Mouse (Mus musculus) CH12.LX (cell line): Measurements from ENCODE around the gene Guk1. TPM values are rescaled to one million over a fixed set of nuclear protein-coding genes. Genes with fewer than 3 reads are reported as not detected.

Experiments
- DNase-seq: peaks from one replicate; pipeline ENCODE4 v3.0.0-alpha.2; 2013; ENCODE audit errors: extremely low read depth
- H3K27ac ChIP-seq: 2 replicates; pipeline ENCODE4 v1.5.1; 2012; ENCODE audit warnings: low read depth, mild to moderate bottlenecking, control low read depth, moderate library complexity; ENCODE audit not compliant: insufficient read depth
- H3K27me3 ChIP-seq: replicated peaks from 2 replicates; pipeline ENCODE3; 2012; ENCODE audit warnings: inconsistent platforms
- H3K36me3 ChIP-seq, 2 experiments: replicated peaks in 1 of 2; 2 replicates each; pipeline versions ENCODE3 to v1.6.1; 2012; ENCODE audit warnings: inconsistent platforms in 1 of 2, low read length in 1 of 2, mild to moderate bottlenecking in 1 of 2, mixed read lengths in 1 of 2, moderate library complexity in 1 of 2; ENCODE audit not compliant: control insufficient read depth in 1 of 2, insufficient read depth in 1 of 2
- H3K4me1 ChIP-seq, 2 experiments: 2 replicates each; pipeline ENCODE4 v1.6.1; 2012; ENCODE audit warnings: inconsistent platforms in 1 of 2, moderate library complexity in 1 of 2; ENCODE audit not compliant: insufficient read depth in 2 of 2, control insufficient read depth in 1 of 2
- H3K4me2 ChIP-seq: 2 replicates; pipeline ENCODE4 v1.6.1; 2012; ENCODE audit warnings: low read depth, mild to moderate bottlenecking, control low read depth; ENCODE audit not compliant: poor library complexity, insufficient read depth, severe bottlenecking
- H3K4me3 ChIP-seq, 3 experiments: fragments of 150-350 bp in 1 of 3; sonication (generic) in 1 of 3; replicated peaks in 1 of 3; 2 replicates each; pipeline versions ENCODE3 to v1.5.1; 2011 to 2012; ENCODE audit warnings: low read depth in 2 of 3, low read length in 2 of 3, mild to moderate bottlenecking in 2 of 3, moderate library complexity in 2 of 3, control low read depth in 1 of 3, improper control_type of control experiment in 1 of 3, inconsistent platforms in 1 of 3, mixed read lengths in 1 of 3; ENCODE audit not compliant: poor library complexity in 1 of 3
- H3K79me2 ChIP-seq: replicated peaks from 2 replicates; pipeline ENCODE4 v1.6.1; 2012; ENCODE audit warnings: mild to moderate bottlenecking, moderate library complexity; ENCODE audit not compliant: control insufficient read depth, poor library complexity, insufficient read depth, severe bottlenecking; ENCODE audit errors: extremely low read depth
- H3K9ac ChIP-seq: 2 replicates; pipeline ENCODE4 v1.6.1; 2012; ENCODE audit warnings: low read depth, mild to moderate bottlenecking, control low read depth, moderate library complexity; ENCODE audit not compliant: insufficient read depth
- H3K9me3 ChIP-seq: replicated peaks from 2 replicates; pipeline ENCODE3; 2012; ENCODE audit warnings: low read length, inconsistent platforms, mixed read lengths
- BHLHE40 ChIP-seq: IDR thresholded peaks from 2 replicates; pipeline ENCODE4 v1.6.1; 2011; ENCODE audit warnings: mild to moderate bottlenecking, low read depth, low read length, improper control_type of control experiment
- CHD1 ChIP-seq: IDR thresholded peaks from 2 replicates; pipeline ENCODE4 v1.6.1; 2012; ENCODE audit warnings: low read depth, low read length, improper control_type of control experiment, inconsistent platforms
- CHD2 ChIP-seq: IDR thresholded peaks from 2 replicates; pipeline ENCODE4 v1.6.1; 2011; ENCODE audit warnings: low read length, improper control_type of control experiment
- CTCF ChIP-seq, 2 experiments: IDR thresholded peaks in 1 of 2; conservative IDR thresholded peaks in 1 of 2; 2 replicates each; pipeline ENCODE4 v1.5.1; 2011 to 2012; ENCODE audit warnings: low read depth in 2 of 2, low read length in 2 of 2, improper control_type of control experiment in 1 of 2, inconsistent platforms in 1 of 2, mild to moderate bottlenecking in 1 of 2, moderate library complexity in 1 of 2
- ELF1 ChIP-seq: IDR thresholded peaks from 2 replicates; pipeline ENCODE4 v1.6.1; 2014; ENCODE audit warnings: low read depth, mild to moderate bottlenecking, inconsistent platforms, low read length, improper control_type of control experiment
- EP300 ChIP-seq: IDR thresholded peaks from 2 replicates; pipeline ENCODE4 v1.6.1; 2011; ENCODE audit warnings: low read length, improper control_type of control experiment
- JUN ChIP-seq: IDR thresholded peaks from 2 replicates; pipeline ENCODE4 v1.6.1; 2011; ENCODE audit warnings: low read depth, mild to moderate bottlenecking, low read length, improper control_type of control experiment, moderate library complexity; ENCODE audit not compliant: insufficient read depth
- JUND ChIP-seq: conservative IDR thresholded peaks from 2 replicates; pipeline ENCODE4 v1.6.1; 2011; ENCODE audit warnings: low read depth, low read length, improper control_type of control experiment
- MAX ChIP-seq: IDR thresholded peaks from 2 replicates; pipeline ENCODE4 v1.6.1; 2011; ENCODE audit warnings: low read length, improper control_type of control experiment
- MAZ ChIP-seq: IDR thresholded peaks from 2 replicates; pipeline ENCODE4 v1.6.1; 2012; ENCODE audit warnings: low read depth, mild to moderate bottlenecking, inconsistent platforms, low read length, improper control_type of control experiment, moderate library complexity
- NELFE ChIP-seq: IDR thresholded peaks from 2 replicates; pipeline ENCODE4 v1.6.1; 2011; ENCODE audit warnings: low read depth, low read length, improper control_type of control experiment
- PAX5 ChIP-seq: IDR thresholded peaks from 2 replicates; pipeline ENCODE4 v1.6.1; 2012; ENCODE audit warnings: low read length, inconsistent platforms, mixed read lengths
- POLR2AphosphoS2 ChIP-seq: IDR thresholded peaks from 2 replicates; pipeline ENCODE4 v1.6.1; 2011; ENCODE audit warnings: low read depth, low read length, improper control_type of control experiment
- RAD21 ChIP-seq: IDR thresholded peaks from 2 replicates; pipeline ENCODE4 v1.6.1; 2011; ENCODE audit warnings: low read depth, mild to moderate bottlenecking, low read length, improper control_type of control experiment, moderate library complexity
- SIN3A ChIP-seq: IDR thresholded peaks from 2 replicates; pipeline ENCODE4 v1.6.1; 2012; ENCODE audit warnings: low read length, improper control_type of control experiment, inconsistent platforms
- TBP ChIP-seq: conservative IDR thresholded peaks from 2 replicates; pipeline ENCODE4 v1.6.1; 2011; ENCODE audit warnings: low read depth, low read length, improper control_type of control experiment
- TCF12 ChIP-seq: IDR thresholded peaks from 2 replicates; pipeline ENCODE4 v1.6.1; 2014; ENCODE audit warnings: low read depth, mild to moderate bottlenecking, inconsistent platforms, low read length, improper control_type of control experiment
- USF1 ChIP-seq: IDR thresholded peaks from 2 replicates; pipeline ENCODE4 v1.6.1; 2014; ENCODE audit warnings: low read depth, mild to moderate bottlenecking, inconsistent platforms, low read length, improper control_type of control experiment
- ZKSCAN1 ChIP-seq: IDR thresholded peaks from 2 replicates; pipeline ENCODE4 v1.6.1; 2012; ENCODE audit warnings: low read depth, inconsistent platforms, low read length, improper control_type of control experiment, borderline replicate concordance
- ZNF384 ChIP-seq: IDR thresholded peaks from 2 replicates; pipeline ENCODE4 v1.6.1; 2012; ENCODE audit warnings: low read depth, low read length, improper control_type of control experiment, inconsistent platforms
- dilution Hi-C: fragments of 300-500 bp; cut with MboI; formaldehyde crosslinking; loops from 2 replicates; pipeline ENCODE4 v1.14.3; 2020; ENCODE audit warnings: low sequenced_read_pairs; ENCODE audit not compliant: extremely low pct_unique_long_range_greater_than_20kb, extremely low pct_ligation_motif_present
- in situ Hi-C: fragments of 300-500 bp; cut with MboI; formaldehyde crosslinking; loops from 3 replicates; pipeline ENCODE4 v1.14.3; 2019; ENCODE audit warnings: low sequenced_read_pairs, low pct_ligation_motif_present, low pct_unique_long_range_greater_than_20kb, mixed read lengths
- polyA plus RNA-seq: library from polyadenylated mRNA; unstranded; fragments of >175 nt; gene quantifications from 2 replicates; pipeline ENCODE4 v1.2.1, GENCODE M21; 2012; ENCODE audit warnings: low read depth; ENCODE audit not compliant: insufficient read length
- total RNA-seq, 2 experiments: library from RNA; depleted of rRNA; stranded (reverse); fragments of 300-350 nt in 1 of 2; fragments of >200 nt in 1 of 2; gene quantifications; 2 replicates each; pipeline ENCODE4 v1.2.3; 2012 to 2014

Gene Guk1
- total and polyA plus RNA-seq, 3 experiments, result 111 to 148 (median 130) TPM

GRCm38 (mm10) chr11:59210020-59210419 is 18.0 kb upstream of the Guk1 start:
- peaks cover 28% of the 10 kb centered on the region for H3K79me2 ChIP-seq
- dilution Hi-C loops, result no loop called here
- no peak for DNase-seq
- no peaks in the 10 kb centered on the region for H3K27me3 ChIP-seq
- no peaks in the 10 kb centered on the region for H3K9me3 ChIP-seq
- no peak overlapping the region for H3K27ac ChIP-seq
- no peak overlapping the region for H3K9ac ChIP-seq
- in situ Hi-C loops, result no loop called here
- peaks cover 5 to 56% of the 10 kb centered on the region in 2 experiments; a peak in 2 of 4 replicates for H3K4me1 ChIP-seq
- TF ChIP-seq EP300 (no peak), JUN (no peak), TCF12 (no peak), ZNF384 (no peak), CTCF (conservative IDR thresholded peaks at IDR 0.05 in 1 of 2, IDR thresholded peaks at IDR 0.05 in 1 of 2; ENCODE audit: low read depth in 2 of 2, low read length in 2 of 2) (no peak), NELFE (no peak), POLR2AphosphoS2 (no peak), ZKSCAN1 (no peak)
- H3K4me3 ChIP-seq, result no peak overlapping the region
- H3K4me2 ChIP-seq, result no peak overlapping the region
- H3K36me3 ChIP-seq, result peaks cover 63 to 79% of the 10 kb centered on the region in 2 experiments

GRCm38 (mm10) chr11:59209580-59209979 is 17.6 kb upstream of the Guk1 start:
- Histone ChIP-seq H3K9ac (no peak overlapping the region), H3K4me2 (no peak overlapping the region), H3K27me3 (no peaks in the 10 kb centered on the region), H3K9me3 (no peaks in the 10 kb centered on the region), H3K4me1 (peaks cover 5 to 52% of the 10 kb centered on the region in 2 experiments; a peak in 2 of 4 replicates), H3K79me2 (peaks cover 24% of the 10 kb centered on the region), H3K4me3 (peak overlapping the region in 1 of 3 experiments; percentile 74), H3K36me3 (peaks cover 60 to 79% of the 10 kb centered on the region in 2 experiments), H3K27ac (no peak overlapping the region)
- in situ Hi-C loops (no loop called here), dilution Hi-C loops (no loop called here)
- no peak for DNase-seq
- TF ChIP-seq ELF1, result no peak
- TF ChIP-seq ZKSCAN1, result no peak
- TF ChIP-seq NELFE, result no peak
- no peak for TF ChIP-seq MAX
- no peak for TF ChIP-seq CHD1
- TF ChIP-seq JUND, result no peak
- TF ChIP-seq BHLHE40, result no peak
- no peak for TF ChIP-seq EP300
- no peak for TF ChIP-seq USF1
- TF ChIP-seq RAD21, result no peak
- no peak for TF ChIP-seq MAZ
- no peak for TF ChIP-seq TBP
- no peak for TF ChIP-seq PAX5
- TF ChIP-seq SIN3A, result no peak
- no peak for TF ChIP-seq CHD2
